29 mouse cellular contexts compared by ENCODE assay signal in genomic region chr9:27917250-27917649, GRCm38 (mm10).
DNase-seq lines count a peak whose midpoint lies in the region; ATAC-seq lines count a peak whose summit lies in the region.
"Had no signal": no experiment of that assay in that cellular context is flagged by ENCODE, and none has a peak within 500 bp of the region (broad histone marks: within the 10 kb centered on the region; RNA-seq: fewer than 3 reads in every experiment).

No protein-coding gene starts in this region.

- intact Hi-C loops in left cerebral cortex, postnatal 10 days (cut with DNase I), result no loop called here

- H3K9me3 ChIP-seq in lung, embryonic 16.5 days (ENCODE audit: control insufficient read depth, low read length), result no peaks in the 10 kb centered on the region
- H3K9me3 ChIP-seq: embryonic facial prominence, embryonic 10.5 days; embryonic facial prominence, embryonic 15.5 days; G1E; hindbrain, embryonic 12.5 days; intestine, embryonic 15.5 days; liver, embryonic 15.5 days; midbrain, embryonic 10.5 days; midbrain, embryonic 15.5 days; neural tube, embryonic 15.5 days had no signal

- WGBS in lung, embryonic 16.5 days, result 31% methylated on average over 3 of the region's 3 CpGs

- H3K9ac ChIP-seq in lung, embryonic 16.5 days (ENCODE audit: low read length), result no peak overlapping the region
- H3K9ac ChIP-seq: embryonic facial prominence, embryonic 15.5 days; forebrain, embryonic 13.5 days; hindbrain, embryonic 12.5 days; intestine, embryonic 15.5 days; limb, embryonic 12.5 days; liver, embryonic 15.5 days; midbrain, embryonic 15.5 days; neural tube, embryonic 15.5 days had no signal

- no peaks in the 10 kb centered on the region for H3K27me3 ChIP-seq in lung, embryonic 16.5 days (ENCODE audit: control insufficient read depth, insufficient read depth, low read depth, low read length)
- H3K27me3 ChIP-seq: embryonic facial prominence, embryonic 15.5 days; forebrain, embryonic 13.5 days; hindbrain, embryonic 12.5 days; intestine, embryonic 15.5 days; limb, embryonic 12.5 days; liver, embryonic 15.5 days; midbrain, embryonic 15.5 days; neural tube, embryonic 15.5 days had no signal

- no peak overlapping the region for H3K4me3 ChIP-seq in lung, embryonic 16.5 days (ENCODE audit: low read length)
- H3K4me3 ChIP-seq: embryonic facial prominence, embryonic 10.5 days; embryonic facial prominence, embryonic 15.5 days; forebrain, embryonic 13.5 days; hindbrain, embryonic 12.5 days; intestine, embryonic 15.5 days; limb, embryonic 12.5 days; liver, embryonic 15.5 days; midbrain, embryonic 10.5 days; midbrain, embryonic 15.5 days; neural tube, embryonic 15.5 days had no signal

- no peak overlapping the region for H3K27ac ChIP-seq in lung, embryonic 16.5 days (ENCODE audit: low read length)
- H3K27ac ChIP-seq: embryonic facial prominence, embryonic 10.5 days; embryonic facial prominence, embryonic 15.5 days; forebrain, embryonic 13.5 days; hindbrain, embryonic 12.5 days; hindbrain, postnatal 0 days; intestine, embryonic 15.5 days; limb, embryonic 12.5 days; liver, embryonic 15.5 days; midbrain, embryonic 10.5 days; midbrain, embryonic 15.5 days; neural tube, embryonic 15.5 days had no signal

- no peaks in the 10 kb centered on the region for H3K36me3 ChIP-seq in lung, embryonic 16.5 days (ENCODE audit: control insufficient read depth, insufficient read depth, low read length)
- H3K36me3 ChIP-seq: embryonic facial prominence, embryonic 10.5 days; embryonic facial prominence, embryonic 15.5 days; G1E; hindbrain, embryonic 12.5 days; intestine, embryonic 15.5 days; limb, embryonic 12.5 days; liver, embryonic 15.5 days; midbrain, embryonic 10.5 days; midbrain, embryonic 15.5 days; neural tube, embryonic 15.5 days had no signal

- no peaks in the 10 kb centered on the region for H3K4me1 ChIP-seq in lung, embryonic 16.5 days (replicated peaks; ENCODE audit: control insufficient read depth, insufficient read depth, low read length)
- H3K4me1 ChIP-seq: embryonic facial prominence, embryonic 10.5 days; embryonic facial prominence, embryonic 15.5 days; forebrain, embryonic 13.5 days; hindbrain, embryonic 12.5 days; intestine, embryonic 15.5 days; limb, embryonic 12.5 days; liver, embryonic 15.5 days; midbrain, embryonic 15.5 days; neural tube, embryonic 15.5 days had no signal

- no peak for ATAC-seq in cerebellum, adult (ENCODE audit: insufficient number of reproducible peaks, low FRiP score, low TSS enrichment)
- peak; percentile 59 for ATAC-seq in lung, embryonic 16.5 days (ENCODE audit: low read depth)
- ATAC-seq in granulocyte monocyte progenitor cell, adult 5-6 weeks (replicated peaks; ENCODE audit: poor library complexity, severe bottlenecking), result peak; percentile 67
- ATAC-seq: forebrain, embryonic 13.5 days; hindbrain, postnatal 0 days; intestine, embryonic 15.5 days; midbrain, embryonic 15.5 days had no signal

- H3K4me2 ChIP-seq in lung, embryonic 16.5 days (ENCODE audit: low read depth, low read length), result no peak overlapping the region
- H3K4me2 ChIP-seq: embryonic facial prominence, embryonic 15.5 days; forebrain, embryonic 13.5 days; heart, embryonic 11.5 days; hindbrain, embryonic 12.5 days; intestine, embryonic 15.5 days; limb, embryonic 12.5 days; liver, embryonic 15.5 days; midbrain, embryonic 15.5 days; neural tube, embryonic 15.5 days had no signal

- DNase-seq in adrenal gland, adult 8-10 months, result peak; percentile 1
- no peak for DNase-seq in adrenal gland, postnatal 36 days
- DNase-seq in cerebellum, postnatal 10 days, result peak; percentile 38 to 43
- DNase-seq in lung, postnatal 25 days (ENCODE audit: low spot score), result no peak
- no peak for DNase-seq in left cerebral cortex, postnatal 10 days (ENCODE audit: extremely low spot score in 1 of 2, low spot score in 2 of 2)
- DNase-seq: gastrocnemius, postnatal 25 days; heart, adult 18-20 months; heart, postnatal 36 days; kidney, adult 8-10 months; kidney, postnatal 10 days; lung, postnatal 14 days; right cerebral cortex, postnatal 25 days; thymus, postnatal 14 days had no signal

Comparison
In these comparisons a context has a peak if more than half of its experiments do, and no peak if none do; other contexts are left out.
1. DNase-seq: peak in adrenal gland, adult 8-10 months (single experiment) and cerebellum, postnatal 10 days (2 of 2); none in adrenal gland, postnatal 36 days (0 of 2), lung, postnatal 25 days (single experiment) and left cerebral cortex, postnatal 10 days (0 of 2).